Mouse (Mus musculus): Measurements from ENCODE around the gene Neurl1a. TPM values are rescaled to one million over a fixed set of nuclear protein-coding genes. Genes with fewer than 3 reads are reported as not detected.

The Neurl1a gene
- total RNA-seq, 2 experiments from 2014 or later, result 1.0 to 1.1 TPM

- intact Hi-C loops (cut with DNase I), result no loop called here
- no peak for DNase-seq (ENCODE audit: low spot score)
These were observed 26.0 kb downstream of the Neurl1a start for GRCm38 (mm10) chr19:47204653-47205052.

- intact Hi-C loops (cut with DNase I), result no loop called here
- no peak for DNase-seq (ENCODE audit: low spot score)
These were observed 27.5 kb downstream of the Neurl1a start for GRCm38 (mm10) chr19:47206126-47206525.

GRCm38 (mm10) chr19:47210432-47210831 is 31.8 kb downstream of the Neurl1a start:
- intact Hi-C loops (cut with DNase I), result no loop called here

GRCm38 (mm10) chr19:47211609-47212312 is 33.1 kb downstream of the Neurl1a start:
- DNase-seq (ENCODE audit: low spot score), result no peak

More at GRCm38 (mm10) chr19:47210432-47210831, 31.8 kb downstream of the Neurl1a start:
- DNase-seq (ENCODE audit: low spot score), result no peak

GRCm38 (mm10) chr19:47212401-47212800 is 33.8 kb downstream of the Neurl1a start:
- no peak for DNase-seq (ENCODE audit: low spot score)
- intact Hi-C loops (cut with DNase I), result no loop called here

More at GRCm38 (mm10) chr19:47211609-47212312, 33.1 kb downstream of the Neurl1a start:
- intact Hi-C loops (cut with DNase I), result no loop called here

GRCm38 (mm10) chr19:47213470-47213869 is 34.9 kb downstream of the Neurl1a start:
- intact Hi-C loops (cut with DNase I), result no loop called here
- DNase-seq (ENCODE audit: low spot score), result no peak

- DNase-seq (ENCODE audit: low spot score), result no peak
- intact Hi-C loops (cut with DNase I), result no loop called here
These were observed 38.1 kb downstream of the Neurl1a start for GRCm38 (mm10) chr19:47216766-47217165.

GRCm38 (mm10) chr19:47219622-47220021 is 41.0 kb downstream of the Neurl1a start:
- intact Hi-C loops (cut with DNase I), result no loop called here
- no peak for DNase-seq (ENCODE audit: low spot score)

GRCm38 (mm10) chr19:47220232-47220631 is 41.6 kb downstream of the Neurl1a start:
- no peak for DNase-seq (ENCODE audit: low spot score)
- intact Hi-C loops (cut with DNase I), result no loop called here

DNA sequence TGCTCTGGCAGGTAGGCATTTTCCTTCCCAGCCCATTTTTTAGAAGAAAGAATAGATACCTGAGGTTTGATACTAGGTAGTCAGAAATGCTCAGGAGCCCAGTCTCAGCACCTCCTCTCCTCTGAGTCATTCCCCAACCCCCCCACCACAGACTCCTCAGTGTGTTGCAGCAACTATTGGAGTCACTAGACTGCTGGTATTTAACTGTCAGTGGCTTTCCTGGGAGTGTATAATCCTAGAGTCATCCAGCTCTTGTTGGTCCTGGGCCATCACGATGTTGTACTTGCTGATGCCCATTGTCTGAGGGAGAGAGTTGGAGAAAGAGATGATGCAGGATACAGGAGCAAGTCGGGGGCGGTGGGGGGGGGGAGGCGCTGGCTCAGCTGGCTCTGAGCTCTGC is 42.4 kb downstream of the Neurl1a start:
- no peak for DNase-seq (ENCODE audit: low spot score)
- intact Hi-C loops (cut with DNase I), result no loop called here

DNA sequence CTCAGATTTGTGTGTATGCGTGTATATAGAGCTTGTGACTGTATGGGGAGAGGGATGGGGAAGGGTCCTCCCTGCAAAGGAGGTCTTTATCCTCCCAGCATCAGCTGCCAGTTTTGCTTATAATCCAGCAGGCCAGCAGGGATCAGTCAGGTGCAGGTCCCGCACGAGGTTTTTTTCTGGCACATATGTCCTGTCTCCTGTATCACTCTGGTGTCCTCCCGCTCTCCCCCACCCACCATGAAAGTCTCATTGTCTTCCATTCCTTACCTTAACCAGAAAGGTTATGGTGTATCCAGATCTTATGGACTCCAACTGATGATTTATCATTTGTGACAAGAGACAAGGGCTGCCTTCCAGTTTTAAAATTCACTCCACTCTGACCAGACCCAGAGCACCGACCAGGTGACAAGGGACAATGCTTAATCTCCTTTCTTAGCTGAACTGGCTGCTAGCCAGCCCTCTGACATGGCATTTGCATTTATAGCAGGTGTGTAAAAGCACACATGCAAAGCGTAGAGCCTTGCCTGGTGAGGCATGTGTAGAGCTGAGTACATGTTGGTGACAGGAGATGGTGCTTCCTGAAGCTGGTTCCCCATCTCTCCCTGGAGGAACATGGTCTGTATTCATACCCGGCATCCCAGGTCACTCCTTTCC is 43.0 kb downstream of the Neurl1a start:
- no peak for DNase-seq (ENCODE audit: low spot score)
- intact Hi-C loops (cut with DNase I), result no loop called here

GRCm38 (mm10) chr19:47222154-47222840 is 43.7 kb downstream of the Neurl1a start:
- intact Hi-C loops (cut with DNase I), result no loop called here
- DNase-seq (ENCODE audit: low spot score), result no peak

- intact Hi-C loops (cut with DNase I), result no loop called here
- DNase-seq (ENCODE audit: low spot score), result no peak
These were observed 44.4 kb downstream of the Neurl1a start for GRCm38 (mm10) chr19:47222841-47223557.

DNA sequence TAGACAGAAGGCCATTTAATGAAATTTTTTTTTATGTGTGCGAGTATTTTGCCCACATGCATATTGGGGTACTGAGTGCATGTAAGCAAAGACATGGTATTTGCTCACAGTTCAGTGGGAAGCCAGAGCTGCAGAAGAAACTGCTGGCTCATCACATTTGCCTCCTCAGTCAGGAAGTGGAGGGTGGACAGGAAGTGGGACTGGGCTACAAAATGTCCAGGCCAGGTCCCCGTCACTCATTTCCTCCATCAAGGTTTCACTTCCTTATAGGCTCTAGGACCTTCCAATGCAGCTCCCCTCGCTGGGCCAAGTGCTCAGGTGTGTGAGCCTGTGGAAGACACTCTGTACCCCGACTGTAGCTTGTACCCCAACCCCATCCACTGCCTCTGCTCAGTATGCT is 46.1 kb downstream of the Neurl1a start:
- peak; percentile 18 for DNase-seq (ENCODE audit: low spot score)
- intact Hi-C loops (cut with DNase I), result no loop called here

- intact Hi-C loops (cut with DNase I), result no loop called here
- no peak for DNase-seq (ENCODE audit: low spot score)
These were observed 47.2 kb downstream of the Neurl1a start for GRCm38 (mm10) chr19:47225791-47226190.

DNA sequence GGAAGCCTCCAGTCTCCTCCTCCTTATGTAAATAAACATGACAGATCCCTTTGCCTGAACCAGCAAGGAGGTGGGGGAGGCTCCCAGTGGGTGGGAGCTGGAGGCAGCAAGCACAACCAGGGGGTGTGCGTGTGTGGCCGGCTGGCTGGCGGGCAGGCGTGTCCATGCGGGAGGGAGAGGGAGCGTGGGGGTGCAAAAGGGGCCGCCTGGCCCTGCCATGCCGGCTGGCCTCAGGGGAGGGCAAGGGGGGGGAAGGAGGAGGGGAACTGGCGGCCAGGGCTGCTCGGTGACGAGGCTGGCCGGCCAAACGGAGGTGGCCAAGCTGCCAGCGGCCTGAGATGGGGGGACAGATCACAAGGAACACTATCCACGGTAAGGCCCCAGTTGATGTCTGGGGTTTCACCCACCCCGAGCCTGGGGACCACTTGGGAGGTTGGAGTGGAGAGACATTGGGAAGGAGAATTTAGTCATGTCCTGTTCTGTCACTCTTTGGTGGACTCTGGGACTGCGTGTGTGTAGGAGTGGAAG is 50.2 kb downstream of the Neurl1a start:
- DNase-seq (ENCODE audit: low spot score), result peak; percentile 46

GRCm38 (mm10) chr19:47229461-47229860 is 50.8 kb downstream of the Neurl1a start:
- intact Hi-C loops (cut with DNase I), result no loop called here
- DNase-seq (ENCODE audit: low spot score), result no peak

More for the DNA sequence above, 50.2 kb downstream of the Neurl1a start:
- intact Hi-C loops (cut with DNase I), result no loop called here

DNA sequence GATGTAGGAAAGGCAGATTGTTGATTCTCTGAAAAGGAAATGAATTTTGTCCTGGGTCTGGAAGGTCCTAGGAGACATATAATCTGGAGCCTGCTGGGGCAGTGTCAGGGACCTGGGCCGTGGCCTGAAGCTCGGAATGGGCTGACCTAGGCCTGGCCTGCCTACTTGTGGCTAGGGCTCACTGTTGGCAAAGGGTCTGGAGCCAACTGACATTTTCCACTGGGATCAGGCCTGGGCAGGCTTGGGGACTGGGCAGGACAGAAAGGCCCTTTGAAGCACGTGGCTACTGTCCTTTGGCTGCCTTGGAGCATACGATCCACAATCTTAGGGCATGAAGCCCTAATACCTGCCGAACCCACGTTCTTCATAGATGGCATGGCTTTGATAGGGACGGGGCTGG is 51.5 kb downstream of the Neurl1a start:
- DNase-seq (ENCODE audit: low spot score), result no peak
- intact Hi-C loops (cut with DNase I), result no loop called here

DNA sequence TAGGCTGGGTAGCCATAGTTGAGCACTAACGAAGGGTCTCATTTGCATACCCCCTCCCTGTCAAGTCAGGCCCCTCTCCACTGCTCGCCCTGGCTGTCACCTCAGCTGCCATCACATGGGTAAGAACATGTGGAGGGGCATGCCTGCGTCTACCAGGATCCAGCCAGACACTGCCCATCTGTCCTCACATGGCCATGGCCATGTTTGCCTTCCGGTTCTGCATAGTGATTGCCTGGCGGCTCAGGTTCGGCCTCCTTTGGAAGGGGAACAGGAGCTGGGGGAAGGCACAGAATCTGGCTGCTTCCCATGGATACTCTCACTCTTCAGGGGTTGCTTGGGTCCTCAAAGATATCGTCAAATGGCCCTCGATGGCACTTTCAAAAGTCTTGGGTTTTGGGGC is 52.1 kb downstream of the Neurl1a start:
- DNase-seq (ENCODE audit: low spot score), result no peak
- intact Hi-C loops (cut with DNase I), result no loop called here

- no peak for DNase-seq (ENCODE audit: low spot score)
- intact Hi-C loops (cut with DNase I), result no loop called here
These were observed 52.8 kb downstream of the Neurl1a start for GRCm38 (mm10) chr19:47231389-47231788.

Measured in heart, postnatal 25 days (tissue).